Mouse (Mus musculus) ES-Bruce4 (cell line): ENCODE data around the gene Ddi2. TPM values are rescaled to one million over a fixed set of nuclear protein-coding genes. Genes with fewer than 3 reads are reported as not detected.

Experiments
- H3K27ac ChIP-seq: 2 replicates; pipeline ENCODE4 v1.5.1; 2012; ENCODE audit warnings: low read length, inconsistent platforms; ENCODE audit not compliant: insufficient read depth
- H3K27me3 ChIP-seq: 2 replicates; pipeline ENCODE4 v1.6.1; 2012; ENCODE audit warnings: mild to moderate bottlenecking, low read length, inconsistent platforms; ENCODE audit not compliant: control insufficient read depth, poor library complexity, insufficient read depth, severe bottlenecking
- H3K36me3 ChIP-seq: 2 replicates; pipeline ENCODE4 v1.6.1; 2012; ENCODE audit warnings: inconsistent platforms, mild to moderate bottlenecking, low read length, moderate library complexity; ENCODE audit not compliant: control insufficient read depth, poor library complexity, insufficient read depth, severe bottlenecking
- H3K4me1 ChIP-seq: one replicate; pipeline ENCODE4 v1.8.1; 2011; ENCODE audit warnings: low read length; ENCODE audit not compliant: control insufficient read depth, insufficient read depth
- H3K4me3 ChIP-seq: 2 replicates; pipeline ENCODE4 v1.5.1; 2011; ENCODE audit warnings: low read depth, mild to moderate bottlenecking, low read length
- H3K9ac ChIP-seq: 2 replicates; pipeline ENCODE4 v1.6.1; 2012; ENCODE audit warnings: low read depth, mild to moderate bottlenecking, inconsistent platforms; ENCODE audit not compliant: poor library complexity, severe bottlenecking
- H3K9me3 ChIP-seq: replicated peaks from 2 replicates; pipeline ENCODE4 v1.6.1; 2012; ENCODE audit warnings: mild to moderate bottlenecking, low read length, inconsistent platforms; ENCODE audit not compliant: control insufficient read depth, poor library complexity, insufficient read depth, severe bottlenecking
- CTCF ChIP-seq: IDR thresholded peaks from one replicate; pipeline ENCODE4 v1.8.1; 2011; ENCODE audit warnings: low read depth, low read length
- EP300 ChIP-seq: IDR thresholded peaks from 2 replicates; pipeline ENCODE4 v1.6.1; 2011; ENCODE audit warnings: low read depth, low read length; ENCODE audit not compliant: insufficient read depth
- POLR2A ChIP-seq: IDR thresholded peaks from one replicate; pipeline ENCODE4 v1.8.1; 2011; ENCODE audit warnings: low read length; ENCODE audit not compliant: insufficient read depth
- polyA plus RNA-seq: library from polyadenylated mRNA; stranded (reverse); fragments of >200 nt; gene quantifications from 2 replicates; pipeline ENCODE4 v1.2.4, GENCODE M21; 2011; ENCODE audit warnings: low read depth; ENCODE audit not compliant: missing spikeins, insufficient read depth, insufficient read length

Gene Ddi2
- polyA plus RNA-seq, 1 experiment = 46.0 TPM

GRCm38 (mm10) chr4:141648262-141648661 is 75.0 kb downstream of the Ddi2 start:
- no peaks in the 10 kb centered on the region for H3K36me3 ChIP-seq
- H3K27ac ChIP-seq = no peak overlapping the region
- H3K4me1 ChIP-seq = no peaks in the 10 kb centered on the region
- no peak overlapping the region for H3K9ac ChIP-seq
- H3K27me3 ChIP-seq = no peaks in the 10 kb centered on the region
- H3K4me3 ChIP-seq = no peak overlapping the region
- TF ChIP-seq POLR2A (no peak), EP300 (no peak), CTCF (no peak)
- no peaks in the 10 kb centered on the region for H3K9me3 ChIP-seq

- Histone ChIP-seq H3K27me3 (no peaks in the 10 kb centered on the region), H3K36me3 (no peaks in the 10 kb centered on the region), H3K4me1 (no peaks in the 10 kb centered on the region), H3K9ac (no peak overlapping the region), H3K9me3 (no peaks in the 10 kb centered on the region), H3K27ac (no peak overlapping the region), H3K4me3 (no peak overlapping the region)
- TF ChIP-seq POLR2A = no peak
- TF ChIP-seq CTCF = no peak
- TF ChIP-seq EP300 = no peak
Observed at GRCm38 (mm10) chr4:141647187-141647586, 76.0 kb downstream of the Ddi2 start.

GRCm38 (mm10) chr4:141645988-141646387 is 77.2 kb downstream of the Ddi2 start:
- H3K9me3 ChIP-seq = no peaks in the 10 kb centered on the region
- H3K36me3 ChIP-seq = no peaks in the 10 kb centered on the region

GRCm38 (mm10) chr4:141643118-141643855 is 79.9 kb downstream of the Ddi2 start:
- H3K36me3 ChIP-seq = no peaks in the 10 kb centered on the region
- H3K27ac ChIP-seq = no peak overlapping the region

More at GRCm38 (mm10) chr4:141645988-141646387, 77.2 kb downstream of the Ddi2 start:
- no peaks in the 10 kb centered on the region for H3K4me1 ChIP-seq
- no peaks in the 10 kb centered on the region for H3K27me3 ChIP-seq
- no peak for TF ChIP-seq POLR2A
- no peak for TF ChIP-seq CTCF
- no peak for TF ChIP-seq EP300
- H3K9ac ChIP-seq = no peak overlapping the region
- no peak overlapping the region for H3K4me3 ChIP-seq
- no peak overlapping the region for H3K27ac ChIP-seq

GRCm38 (mm10) chr4:141641961-141642811 is 81.0 kb downstream of the Ddi2 start:
- no peak overlapping the region for H3K27ac ChIP-seq
- 0 out of 2 replicates have a peak overlapping the region, but pooled peaks have one; percentile 2 for H3K4me3 ChIP-seq
- no peak for TF ChIP-seq POLR2A
- no peak for TF ChIP-seq CTCF
- TF ChIP-seq EP300 = no peak
- no peaks in the 10 kb centered on the region for H3K27me3 ChIP-seq
- no peaks in the 10 kb centered on the region for H3K4me1 ChIP-seq
- no peak overlapping the region for H3K9ac ChIP-seq
- no peaks in the 10 kb centered on the region for H3K9me3 ChIP-seq
- no peaks in the 10 kb centered on the region for H3K36me3 ChIP-seq

More at GRCm38 (mm10) chr4:141643118-141643855, 79.9 kb downstream of the Ddi2 start:
- Histone ChIP-seq H3K4me1 (no peaks in the 10 kb centered on the region), H3K9ac (no peak overlapping the region), H3K4me3 (no peak overlapping the region), H3K9me3 (no peaks in the 10 kb centered on the region), H3K27me3 (no peaks in the 10 kb centered on the region)
- TF ChIP-seq POLR2A = no peak
- no peak for TF ChIP-seq CTCF
- no peak for TF ChIP-seq EP300

GRCm38 (mm10) chr4:141641353-141641771 is 81.9 kb downstream of the Ddi2 start:
- Histone ChIP-seq H3K4me1 (no peaks in the 10 kb centered on the region), H3K27ac (no peak overlapping the region), H3K9ac (no peak overlapping the region), H3K9me3 (no peaks in the 10 kb centered on the region), H3K4me3 (no peak overlapping the region), H3K27me3 (no peaks in the 10 kb centered on the region), H3K36me3 (no peaks in the 10 kb centered on the region)
- TF ChIP-seq EP300 (no peak), CTCF (no peak), POLR2A (no peak)
